Mouse (Mus musculus): Measurements from ENCODE around the gene Ifna12. TPM values are rescaled to one million over a fixed set of nuclear protein-coding genes. Genes with fewer than 3 reads are reported as not detected.

Ifna12 gene
- polyA plus RNA-seq, 1 experiment from 2014 or later: not detected

Other genes starting within 250 kb of the Ifna12 start
- gene Hacd4, start 164.4 kb downstream of the Ifna12 start, polyA plus RNA-seq (2015; fragmentation: Nextera tagmentation; extraction: Ambion mirVana): 11.3 and 12.2 TPM in 2 replicates
- gene Ifnb1, start 80.6 kb downstream of the Ifna12 start, polyA plus RNA-seq (2015; fragmentation: Nextera tagmentation; extraction: Ambion mirVana): not detected in 2 replicates
- not detected in 2 replicates for gene Ifna15, start 45.1 kb downstream of the Ifna12 start, polyA plus RNA-seq (2015; fragmentation: Nextera tagmentation; extraction: Ambion mirVana)
- not detected in 2 replicates for gene Ifna14, start 31.6 kb downstream of the Ifna12 start, polyA plus RNA-seq (2015; fragmentation: Nextera tagmentation; extraction: Ambion mirVana)
- gene Ifna9, start 11.0 kb downstream of the Ifna12 start, polyA plus RNA-seq (2015; fragmentation: Nextera tagmentation; extraction: Ambion mirVana): not detected in 2 replicates
- not detected in 2 replicates for gene C87499, start 31.0 kb upstream of the Ifna12 start, polyA plus RNA-seq (2015; fragmentation: Nextera tagmentation; extraction: Ambion mirVana)
- not detected in 2 replicates for gene Ifna13, start 41.1 kb upstream of the Ifna12 start, polyA plus RNA-seq (2015; fragmentation: Nextera tagmentation; extraction: Ambion mirVana)
- not detected in 2 replicates for gene Ifna16, start 73.5 kb upstream of the Ifna12 start, polyA plus RNA-seq (2015; fragmentation: Nextera tagmentation; extraction: Ambion mirVana)
- not detected in 2 replicates for gene Ifna2, start 80.5 kb upstream of the Ifna12 start, polyA plus RNA-seq (2015; fragmentation: Nextera tagmentation; extraction: Ambion mirVana)
- not detected in 2 replicates for gene Ifnab, start 88.0 kb upstream of the Ifna12 start, polyA plus RNA-seq (2015; fragmentation: Nextera tagmentation; extraction: Ambion mirVana)
- 0.84 and 1.0 TPM in 2 replicates for gene Gm26566, start 118.4 kb upstream of the Ifna12 start, polyA plus RNA-seq (2015; fragmentation: Nextera tagmentation; extraction: Ambion mirVana)
- gene Klhl9, start 119.1 kb upstream of the Ifna12 start, polyA plus RNA-seq (2015; fragmentation: Nextera tagmentation; extraction: Ambion mirVana): 111 and 122 TPM in 2 replicates
- not detected in 2 replicates for gene Gm13271, start 151.5 kb upstream of the Ifna12 start, polyA plus RNA-seq (2015; fragmentation: Nextera tagmentation; extraction: Ambion mirVana)
- gene Gm13283, start 156.7 kb upstream of the Ifna12 start, polyA plus RNA-seq (2015; fragmentation: Nextera tagmentation; extraction: Ambion mirVana): 0.22 and 0.63 TPM in 2 replicates
- 0.46 and 0.70 TPM in 2 replicates for gene Gm13290, start 170.5 kb upstream of the Ifna12 start, polyA plus RNA-seq (2015; fragmentation: Nextera tagmentation; extraction: Ambion mirVana)
- not detected in 2 replicates for gene Gm13289, start 173.5 kb upstream of the Ifna12 start, polyA plus RNA-seq (2015; fragmentation: Nextera tagmentation; extraction: Ambion mirVana)
- not detected in 2 replicates for gene Gm13272, start 176.5 kb upstream of the Ifna12 start, polyA plus RNA-seq (2015; fragmentation: Nextera tagmentation; extraction: Ambion mirVana)
- gene Ifnz, start 178.8 kb upstream of the Ifna12 start, polyA plus RNA-seq (2015; fragmentation: Nextera tagmentation; extraction: Ambion mirVana): not detected in 2 replicates
- not detected in 2 replicates for gene Gm13276, start 182.3 kb upstream of the Ifna12 start, polyA plus RNA-seq (2015; fragmentation: Nextera tagmentation; extraction: Ambion mirVana)
- not detected in 2 replicates for gene Gm13277, start 185.3 kb upstream of the Ifna12 start, polyA plus RNA-seq (2015; fragmentation: Nextera tagmentation; extraction: Ambion mirVana)
- gene Gm13278, start 188.2 kb upstream of the Ifna12 start, polyA plus RNA-seq (2015; fragmentation: Nextera tagmentation; extraction: Ambion mirVana): not detected in 2 replicates
- not detected in 2 replicates for gene Gm13275, start 191.1 kb upstream of the Ifna12 start, polyA plus RNA-seq (2015; fragmentation: Nextera tagmentation; extraction: Ambion mirVana)
- gene Gm13279, start 194.0 kb upstream of the Ifna12 start, polyA plus RNA-seq (2015; fragmentation: Nextera tagmentation; extraction: Ambion mirVana): not detected in 2 replicates
- gene Gm13285, start 196.3 kb upstream of the Ifna12 start, polyA plus RNA-seq (2015; fragmentation: Nextera tagmentation; extraction: Ambion mirVana): 0.58 and 1.4 TPM in 2 replicates
- not detected in 2 replicates for gene Gm13287, start 199.9 kb upstream of the Ifna12 start, polyA plus RNA-seq (2015; fragmentation: Nextera tagmentation; extraction: Ambion mirVana)
- gene Gm13288, start 202.2 kb upstream of the Ifna12 start, polyA plus RNA-seq (2015; fragmentation: Nextera tagmentation; extraction: Ambion mirVana): 0.11 TPM in 1 of 2 replicates, not detected in the other
- gene Ifna7, start 212.9 kb upstream of the Ifna12 start, polyA plus RNA-seq (2015; fragmentation: Nextera tagmentation; extraction: Ambion mirVana): not detected in 2 replicates
- not detected in 2 replicates for gene Ifna11, start 216.6 kb upstream of the Ifna12 start, polyA plus RNA-seq (2015; fragmentation: Nextera tagmentation; extraction: Ambion mirVana)
- not detected in 2 replicates for gene Ifna6, start 224.0 kb upstream of the Ifna12 start, polyA plus RNA-seq (2015; fragmentation: Nextera tagmentation; extraction: Ambion mirVana)
- not detected in 2 replicates for gene Ifna5, start 232.1 kb upstream of the Ifna12 start, polyA plus RNA-seq (2015; fragmentation: Nextera tagmentation; extraction: Ambion mirVana)
- gene Ifna4, start 238.5 kb upstream of the Ifna12 start, polyA plus RNA-seq (2015; fragmentation: Nextera tagmentation; extraction: Ambion mirVana): not detected in 2 replicates
- gene Ifna1, start 246.7 kb upstream of the Ifna12 start, polyA plus RNA-seq (2015; fragmentation: Nextera tagmentation; extraction: Ambion mirVana): not detected in 2 replicates